Mouse (Mus musculus) frontal cortex, adult 2 months (tissue): ENCODE data around the gene Tef. TPM values are rescaled to one million over a fixed set of nuclear protein-coding genes. Genes with fewer than 3 reads are reported as not detected.

ENCODE experiments used
- DNase-seq, 2 experiments: peaks; one replicate each; pipeline ENCODE4 v3.0.0; 2022; ENCODE audit warnings: low spot score in 1 of 2; ENCODE audit errors: extremely low spot score in 1 of 2
- polyA plus RNA-seq: library from polyadenylated mRNA; depleted of rRNA; stranded (reverse); fragments of >200 nt; gene quantifications from 2 replicates; pipeline ENCODE4 v1.2.3, GENCODE M21; 2012

Gene Tef
- polyA plus RNA-seq, 1 experiment, result 256 TPM

GRCm38 (mm10) chr15:81822631-81823030, 20.4 kb downstream of the Tef start:
- DNase-seq, result no peak

- DNase-seq, result no peak
These were observed 22.6 kb downstream of the Tef start for GRCm38 (mm10) chr15:81824832-81825231.

DNA sequence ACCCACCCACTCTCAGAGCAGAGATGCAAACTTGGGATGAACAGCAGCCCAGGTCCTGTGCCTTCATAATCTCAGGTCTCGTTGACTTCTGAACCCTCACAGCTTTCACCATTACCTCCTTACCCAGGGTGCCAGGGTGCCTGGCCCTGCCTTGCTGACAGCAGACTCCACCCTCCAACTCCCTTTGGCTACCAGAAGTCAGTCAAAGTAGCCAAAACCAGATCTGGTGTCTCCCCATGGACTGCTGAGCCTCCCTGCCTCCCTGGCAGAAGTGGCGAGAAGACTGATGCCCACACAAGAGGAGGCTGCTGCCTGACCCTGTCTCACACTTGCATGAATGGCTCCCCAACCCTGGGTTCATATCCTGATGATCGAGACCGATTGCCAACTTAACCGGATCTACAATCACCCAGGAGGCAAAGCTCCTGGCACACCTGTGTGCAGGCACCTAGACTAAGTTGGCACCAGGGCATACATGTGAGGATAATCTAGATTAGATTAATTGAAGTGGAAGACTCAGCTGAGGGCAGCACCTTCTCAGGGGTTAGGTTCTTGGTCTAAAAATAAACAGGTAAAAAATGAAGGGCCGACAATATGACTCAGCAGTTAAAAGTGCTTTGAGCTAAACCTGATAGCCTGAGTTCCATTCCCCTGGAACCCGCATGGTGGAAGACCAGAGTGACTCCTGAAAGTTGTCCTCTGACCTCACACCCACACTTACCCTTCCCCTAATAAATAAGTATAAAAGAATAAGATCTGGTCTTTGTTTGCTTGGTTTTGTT, 26.4 kb downstream of the Tef start:
- DNase-seq, result no peak

DNA sequence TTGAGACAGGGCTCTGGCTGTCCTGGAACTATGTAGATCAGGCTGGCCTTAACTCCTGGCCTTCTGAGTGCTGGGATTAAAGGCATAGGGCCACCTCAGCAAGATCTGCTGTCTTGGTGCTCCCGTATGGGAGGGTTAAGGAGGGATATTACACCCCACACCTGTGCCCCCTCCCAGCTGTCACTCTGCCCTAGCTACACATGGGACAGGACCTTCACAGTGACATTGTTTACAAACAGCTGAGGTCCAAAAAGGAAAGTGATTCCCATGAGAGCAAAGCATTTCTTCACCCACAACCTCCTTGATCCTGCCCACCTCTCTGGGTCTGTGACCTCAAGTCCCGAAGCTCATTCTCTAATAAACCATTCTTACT, 27.0 kb downstream of the Tef start:
- DNase-seq, result no peak

DNA sequence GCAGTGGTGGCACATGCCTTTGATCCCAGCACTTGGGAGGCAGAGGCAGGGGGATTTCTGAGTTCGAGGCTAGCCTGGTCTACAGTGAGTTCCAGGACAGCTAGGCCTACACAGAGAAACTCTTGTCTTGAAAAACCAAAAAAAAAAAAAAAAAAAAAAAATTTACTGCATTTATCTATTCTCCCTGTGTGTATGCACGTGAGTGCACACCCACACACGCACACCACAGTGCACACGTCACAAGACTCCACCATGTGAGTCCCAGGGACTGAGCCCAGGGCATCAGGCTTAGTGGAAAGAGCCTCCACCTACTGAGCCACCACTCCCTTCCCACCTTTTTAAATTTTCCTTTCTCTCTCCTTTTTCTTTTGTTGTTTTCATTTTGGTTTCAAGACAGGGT, 28.3 kb downstream of the Tef start:
- DNase-seq, result no peak

GRCm38 (mm10) chr15:81831136-81831825, 29.1 kb downstream of the Tef start:
- DNase-seq, result peak; percentile 72 to 92

DNA sequence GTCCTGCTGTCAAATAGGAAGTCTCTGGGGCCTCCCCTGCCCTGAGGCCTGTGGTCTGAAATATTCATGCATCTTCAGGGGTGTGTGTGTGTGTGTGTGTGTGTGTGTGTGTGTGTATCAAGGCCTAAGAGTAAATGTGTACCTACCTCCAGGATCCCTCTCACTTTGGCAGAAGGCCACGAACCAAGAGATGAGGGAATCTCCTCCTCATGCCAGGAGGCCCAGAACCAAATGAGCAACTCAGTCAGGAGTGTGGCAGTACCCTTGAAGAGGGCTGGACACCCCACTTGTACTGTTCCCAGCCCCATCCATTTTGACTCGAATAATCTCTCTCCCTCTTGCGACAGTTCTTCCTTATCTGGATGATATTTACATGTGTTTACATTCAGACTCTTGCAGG, 30.0 kb downstream of the Tef start:
- DNase-seq, result no peak

DNA sequence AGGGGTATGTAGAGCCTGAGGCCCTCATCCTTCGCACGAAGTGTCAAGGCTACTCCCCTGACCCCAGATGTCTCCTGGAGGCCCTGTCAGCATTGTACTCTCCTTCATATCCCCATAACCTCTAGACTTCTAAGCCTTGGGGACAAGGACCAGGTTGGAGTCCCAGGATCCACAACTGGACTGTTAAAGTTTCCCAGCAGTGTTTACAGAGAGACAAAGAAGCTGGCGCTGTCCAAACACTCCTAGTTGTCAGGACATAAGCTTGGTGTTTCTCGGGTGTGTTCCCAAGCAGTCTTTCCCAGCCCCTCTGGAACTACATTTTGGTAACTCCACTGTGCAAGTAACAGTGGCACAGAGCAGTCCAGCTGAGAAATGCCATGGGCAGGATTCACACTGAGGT, 31.3 kb downstream of the Tef start:
- no peak for DNase-seq

- DNase-seq, result no peak
These were observed 32.1 kb downstream of the Tef start for GRCm38 (mm10) chr15:81834171-81834841.

- no peak for DNase-seq
These were observed 33.0 kb downstream of the Tef start for GRCm38 (mm10) chr15:81835007-81835880.

DNA sequence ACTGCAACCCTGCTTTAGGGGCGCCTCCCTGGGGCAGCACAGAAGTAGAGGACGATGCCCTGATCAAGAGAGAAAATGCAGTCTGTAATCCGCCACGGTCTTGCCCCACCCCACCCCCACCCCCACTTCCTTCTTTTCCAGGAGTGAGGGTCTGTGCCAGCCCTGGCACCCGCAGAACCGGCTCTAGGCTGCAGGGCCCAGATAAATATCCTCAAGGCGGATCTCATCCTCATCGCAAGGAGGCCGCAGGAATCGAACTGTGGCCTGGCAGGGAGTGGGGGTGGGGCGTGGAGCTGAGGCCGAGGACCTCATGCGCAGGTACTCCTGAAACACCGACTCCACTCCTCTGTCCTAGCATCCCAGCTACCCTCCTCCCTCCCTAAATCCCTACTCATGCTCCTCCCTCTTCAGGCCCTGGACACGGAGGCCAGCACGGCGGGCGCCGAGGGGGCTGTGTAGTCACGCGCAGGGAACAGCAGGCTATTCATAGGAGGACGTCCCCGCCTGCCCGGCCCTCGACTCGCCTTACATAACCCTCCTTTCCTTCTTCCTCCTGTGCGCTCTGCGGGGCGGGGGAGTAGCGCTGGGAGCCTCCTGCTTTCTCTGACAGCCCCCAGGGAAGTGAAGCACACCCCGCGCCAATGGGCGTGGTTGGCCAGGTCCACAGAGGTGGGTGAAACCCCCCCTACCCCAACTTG, 34.1 kb downstream of the Tef start:
- peak; percentile 89 to 92 for DNase-seq

- DNase-seq, result no peak
These were observed 35.0 kb downstream of the Tef start for GRCm38 (mm10) chr15:81836966-81837920.

GRCm38 (mm10) chr15:81838554-81839235, 36.5 kb downstream of the Tef start:
- no peak for DNase-seq

DNA sequence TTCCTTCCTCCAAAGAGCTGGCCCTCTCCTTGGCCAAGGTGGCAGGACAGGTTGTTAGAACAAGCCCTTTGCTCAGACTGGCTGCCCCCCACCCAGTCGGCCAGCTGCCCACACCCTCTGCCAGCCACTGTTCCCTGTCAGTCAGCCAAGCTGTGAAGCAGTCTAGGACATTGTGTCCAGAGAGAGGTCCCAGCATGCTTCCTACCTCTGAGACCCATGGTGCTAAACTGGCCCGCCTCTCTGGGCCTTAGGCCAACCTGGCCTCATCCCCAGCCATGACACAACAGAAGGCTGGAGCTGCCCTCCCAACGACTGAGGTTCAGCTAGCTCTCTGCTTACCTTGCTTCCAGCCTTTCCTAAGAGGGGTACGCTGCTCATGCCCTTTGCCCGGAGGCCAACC, 37.4 kb downstream of the Tef start:
- peak; percentile 66 to 67 for DNase-seq

- no peak for DNase-seq
These were observed 38.1 kb downstream of the Tef start for GRCm38 (mm10) chr15:81840306-81840705.

DNA sequence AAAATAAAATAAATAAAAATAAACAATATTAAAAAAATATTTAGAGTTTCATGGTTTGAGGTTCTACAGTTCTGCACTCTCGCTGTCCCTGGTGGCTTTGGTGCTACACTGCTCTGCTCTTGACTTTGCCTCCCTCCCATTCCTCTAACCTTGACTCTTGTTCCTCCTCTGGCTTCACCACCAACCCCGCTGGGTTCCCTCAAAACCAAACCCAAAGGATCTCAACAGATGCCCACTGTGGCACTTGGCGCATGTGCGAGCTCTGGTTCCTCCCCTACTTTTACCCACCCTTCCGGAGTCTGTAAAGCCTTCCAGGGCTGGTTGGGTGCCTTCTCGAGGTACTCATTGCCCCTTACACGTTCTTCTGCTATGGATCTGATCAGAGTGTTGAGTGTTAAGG, 40.1 kb downstream of the Tef start:
- DNase-seq, result no peak

DNA sequence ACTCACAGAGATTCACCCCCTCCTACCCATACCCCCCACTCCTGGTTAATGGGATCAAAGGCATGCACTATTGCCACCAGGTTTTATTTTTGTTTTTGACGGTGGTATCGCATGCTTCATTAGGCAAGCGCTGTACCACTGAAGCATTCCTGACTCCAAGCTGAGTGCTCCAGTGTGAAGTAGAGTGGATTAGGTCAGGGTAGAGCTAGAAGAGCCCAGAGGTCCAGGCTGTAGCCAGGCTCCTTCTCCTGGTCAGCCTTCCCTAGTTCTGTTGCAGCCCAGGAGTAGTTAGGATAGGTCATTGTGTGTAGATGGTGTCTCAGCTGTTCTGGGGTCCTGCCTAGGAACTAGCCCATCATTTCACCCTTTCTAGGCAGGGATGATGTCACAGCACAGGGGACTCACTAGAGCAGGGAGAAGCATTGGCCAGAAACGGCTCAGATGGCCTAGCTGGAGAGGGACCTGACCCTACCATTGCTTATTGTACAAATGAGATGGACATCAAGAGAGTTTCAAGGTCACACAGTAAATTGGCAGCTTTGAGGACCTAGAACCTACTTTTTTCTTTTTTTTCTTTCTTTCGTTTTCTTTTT, 42.9 kb downstream of the Tef start:
- no peak for DNase-seq

DNA sequence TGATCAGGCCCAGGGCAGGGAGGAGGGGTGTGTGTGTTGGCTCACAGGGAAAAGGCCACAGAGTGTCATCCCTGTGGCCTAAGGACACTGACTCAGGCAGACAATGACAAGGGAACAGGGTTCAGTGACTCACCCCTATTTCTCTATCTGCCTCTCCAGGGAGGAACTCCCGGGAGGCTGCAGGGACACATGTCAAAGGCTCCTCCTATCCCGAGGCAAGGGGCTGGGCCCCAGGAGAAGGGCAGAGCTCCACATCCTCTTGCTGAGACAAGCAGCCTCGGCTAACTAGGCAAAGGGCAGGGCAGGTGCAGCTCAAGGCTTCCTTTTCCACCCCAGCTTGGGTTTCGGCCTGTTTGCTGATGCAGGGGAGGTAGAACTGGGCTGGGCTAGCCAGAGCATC, 43.5 kb downstream of the Tef start:
- DNase-seq, result no peak
